Mouse (Mus musculus) embryonic facial prominence, embryonic 15.5 days (tissue): Measurements from ENCODE around the gene Tmem156. TPM values are rescaled to one million over a fixed set of nuclear protein-coding genes. Genes with fewer than 3 reads are reported as not detected.

Source experiments
- ATAC-seq: fragments of 200-750 bp; cut with Nextera tagmentation; 2 replicates; pipeline ENCODE4 v1.8.0; 2017; ENCODE audit warnings: low read depth, moderate TSS enrichment; ENCODE audit not compliant: insufficient number of reproducible peaks, low FRiP score, low TSS enrichment
- H3K27ac ChIP-seq: fragments of 300-500 bp; sonication (generic); replicated peaks from 2 replicates; pipeline ENCODE4 v1.5.1; 2015; ENCODE audit warnings: mild to moderate bottlenecking, inconsistent platforms
- H3K27me3 ChIP-seq: fragments of 300-500 bp; sonication (generic); 2 replicates; pipeline ENCODE4 v1.6.1; 2015; ENCODE audit warnings: inconsistent platforms
- H3K36me3 ChIP-seq: fragments of 300-500 bp; sonication (generic); 2 replicates; pipeline ENCODE4 v1.6.1; 2015; ENCODE audit warnings: mild to moderate bottlenecking, inconsistent platforms
- H3K4me1 ChIP-seq: fragments of 300-500 bp; sonication (generic); 2 replicates; pipeline ENCODE4 v1.6.1; 2015; ENCODE audit warnings: inconsistent platforms
- H3K4me2 ChIP-seq: fragments of 300-500 bp; sonication (generic); replicated peaks from 2 replicates; pipeline ENCODE4 v1.6.1; 2015; ENCODE audit warnings: mild to moderate bottlenecking, inconsistent platforms
- H3K4me3 ChIP-seq: fragments of 300-500 bp; sonication (generic); replicated peaks from 2 replicates; pipeline ENCODE4 v1.5.1; 2015; ENCODE audit warnings: mild to moderate bottlenecking, inconsistent platforms
- H3K9ac ChIP-seq: fragments of 300-500 bp; sonication (generic); 2 replicates; pipeline ENCODE4 v1.6.1; 2015; ENCODE audit warnings: inconsistent platforms
- H3K9me3 ChIP-seq: fragments of 300-500 bp; sonication (generic); replicated peaks from 2 replicates; pipeline ENCODE4 v1.6.1; 2016; ENCODE audit warnings: inconsistent platforms
- WGBS: fragments of 180-500 bp; shearing (Covaris S2); methylation state at CpG from one replicate; pipeline ENCODE4 v1.1.7; 2015; 5-methylcytosine and 5-hydroxymethylcytosine counted together
- polyA plus RNA-seq: library from polyadenylated mRNA; unstranded; fragments of >200 nt; fragmentation: Nextera tagmentation; extraction: Ambion mirVana; gene quantifications from 2 replicates; pipeline ENCODE4 v1.2.1, GENCODE M21; 2015

The Tmem156 gene
- polyA plus RNA-seq, 1 experiment from 2014 or later: 0.94 TPM

GRCm38 (mm10) chr5:65074693-65075092 lies 17.2 kb downstream of the Tmem156 start:
- H3K9me3 ChIP-seq: no peaks in the 10 kb centered on the region
- H3K36me3 ChIP-seq: no peaks in the 10 kb centered on the region
- H3K4me1 ChIP-seq: no peaks in the 10 kb centered on the region
- H3K27me3 ChIP-seq: no peaks in the 10 kb centered on the region
- no peak overlapping the region for H3K27ac ChIP-seq
- ATAC-seq: no peak
- H3K9ac ChIP-seq: no peak overlapping the region
- H3K4me3 ChIP-seq: no peak overlapping the region
- 59% methylated on average over 7 of the region's 7 CpGs for WGBS
- no peak overlapping the region for H3K4me2 ChIP-seq

GRCm38 (mm10) chr5:65073247-65073646 lies 18.7 kb downstream of the Tmem156 start:
- Histone ChIP-seq H3K36me3 (no peaks in the 10 kb centered on the region), H3K4me1 (no peaks in the 10 kb centered on the region), H3K9ac (no peak overlapping the region), H3K27ac (no peak overlapping the region), H3K4me2 (no peak overlapping the region), H3K27me3 (no peaks in the 10 kb centered on the region), H3K9me3 (no peaks in the 10 kb centered on the region), H3K4me3 (no peak overlapping the region)
- no peak for ATAC-seq
- WGBS: 69% methylated on average over 4 of the region's 4 CpGs

GRCm38 (mm10) chr5:65071689-65072118 lies 20.2 kb downstream of the Tmem156 start:
- Histone ChIP-seq H3K4me1 (no peaks in the 10 kb centered on the region), H3K9ac (no peak overlapping the region), H3K4me2 (no peak overlapping the region), H3K4me3 (no peak overlapping the region), H3K36me3 (no peaks in the 10 kb centered on the region), H3K27ac (no peak overlapping the region), H3K27me3 (no peaks in the 10 kb centered on the region), H3K9me3 (no peaks in the 10 kb centered on the region)
- no peak for ATAC-seq
- WGBS: 22% methylated on average over 6 of the region's 6 CpGs

GRCm38 (mm10) chr5:65069872-65070271 lies 22.1 kb downstream of the Tmem156 start:
- Histone ChIP-seq H3K4me2 (no peak overlapping the region), H3K9me3 (no peaks in the 10 kb centered on the region), H3K4me1 (no peaks in the 10 kb centered on the region), H3K36me3 (no peaks in the 10 kb centered on the region), H3K27ac (no peak overlapping the region), H3K27me3 (no peaks in the 10 kb centered on the region), H3K9ac (no peak overlapping the region), H3K4me3 (no peak overlapping the region)
- no peak for ATAC-seq
- WGBS: 76% methylated on average over 11 of the region's 11 CpGs

GRCm38 (mm10) chr5:65068166-65068565 lies 23.8 kb downstream of the Tmem156 start:
- no peak overlapping the region for H3K4me3 ChIP-seq
- H3K27me3 ChIP-seq: no peaks in the 10 kb centered on the region
- 73% methylated on average over 6 of the region's 6 CpGs for WGBS
- no peak overlapping the region for H3K9ac ChIP-seq
- H3K27ac ChIP-seq: no peak overlapping the region
- no peaks in the 10 kb centered on the region for H3K9me3 ChIP-seq
- ATAC-seq: no peak
- no peaks in the 10 kb centered on the region for H3K4me1 ChIP-seq
- no peaks in the 10 kb centered on the region for H3K36me3 ChIP-seq
- no peak overlapping the region for H3K4me2 ChIP-seq

GRCm38 (mm10) chr5:65063266-65063665 lies 28.7 kb downstream of the Tmem156 start:
- ATAC-seq: no peak
- H3K4me2 ChIP-seq: no peak overlapping the region
- H3K9me3 ChIP-seq: no peaks in the 10 kb centered on the region
- H3K4me1 ChIP-seq: no peaks in the 10 kb centered on the region
- no peak overlapping the region for H3K27ac ChIP-seq
- no peak overlapping the region for H3K9ac ChIP-seq
- no peaks in the 10 kb centered on the region for H3K27me3 ChIP-seq
- H3K4me3 ChIP-seq: no peak overlapping the region
- WGBS: 77% methylated on average over 2 of the region's 2 CpGs
- H3K36me3 ChIP-seq: no peaks in the 10 kb centered on the region

- ATAC-seq: no peak
- Histone ChIP-seq H3K4me1 (no peaks in the 10 kb centered on the region), H3K27ac (no peak overlapping the region), H3K36me3 (no peaks in the 10 kb centered on the region), H3K9ac (no peak overlapping the region), H3K9me3 (no peaks in the 10 kb centered on the region), H3K27me3 (no peaks in the 10 kb centered on the region), H3K4me2 (no peak overlapping the region), H3K4me3 (no peak overlapping the region)
- 91% methylated on average over 4 of the region's 4 CpGs for WGBS
Observed at GRCm38 (mm10) chr5:65062236-65062635, 29.7 kb downstream of the Tmem156 start.

- no peaks in the 10 kb centered on the region for H3K27me3 ChIP-seq
- 66% methylated on average over 2 of the region's 2 CpGs for WGBS
- ATAC-seq: no peak
- H3K9me3 ChIP-seq: no peaks in the 10 kb centered on the region
- no peak overlapping the region for H3K4me3 ChIP-seq
- H3K4me2 ChIP-seq: no peak overlapping the region
- no peaks in the 10 kb centered on the region for H3K4me1 ChIP-seq
- H3K9ac ChIP-seq: no peak overlapping the region
- H3K36me3 ChIP-seq: no peaks in the 10 kb centered on the region
- no peak overlapping the region for H3K27ac ChIP-seq
Observed at GRCm38 (mm10) chr5:65059806-65060205, 32.1 kb downstream of the Tmem156 start.

- Histone ChIP-seq H3K27ac (no peak overlapping the region), H3K4me2 (no peak overlapping the region), H3K36me3 (no peaks in the 10 kb centered on the region), H3K9ac (no peak overlapping the region), H3K4me3 (no peak overlapping the region), H3K27me3 (no peaks in the 10 kb centered on the region), H3K9me3 (no peaks in the 10 kb centered on the region), H3K4me1 (no peaks in the 10 kb centered on the region)
- 98% methylated on average over 6 of the region's 6 CpGs for WGBS
- ATAC-seq: no peak
Observed at GRCm38 (mm10) chr5:65057596-65057995, 34.3 kb downstream of the Tmem156 start.

GRCm38 (mm10) chr5:65051513-65051912 lies 40.4 kb downstream of the Tmem156 start:
- ATAC-seq: no peak
- H3K4me2 ChIP-seq: no peak overlapping the region
- no peak overlapping the region for H3K9ac ChIP-seq
- 0 out of 2 replicates have a peak, but pooled peaks cover 5% of the 10 kb centered on the region for H3K4me1 ChIP-seq
- no peak overlapping the region for H3K4me3 ChIP-seq
- H3K27ac ChIP-seq: no peak overlapping the region
- no peaks in the 10 kb centered on the region for H3K9me3 ChIP-seq
- no peaks in the 10 kb centered on the region for H3K27me3 ChIP-seq
- no peaks in the 10 kb centered on the region for H3K36me3 ChIP-seq
- 69% methylated on average over 3 of the region's 3 CpGs for WGBS

GRCm38 (mm10) chr5:65049880-65050279 lies 42.1 kb downstream of the Tmem156 start:
- no peak for ATAC-seq
- no peak overlapping the region for H3K4me3 ChIP-seq
- H3K27ac ChIP-seq: no peak overlapping the region
- no peaks in the 10 kb centered on the region for H3K9me3 ChIP-seq
- no peaks in the 10 kb centered on the region for H3K36me3 ChIP-seq
- no peak overlapping the region for H3K4me2 ChIP-seq
- H3K9ac ChIP-seq: no peak overlapping the region
- 0 out of 2 replicates have a peak, but pooled peaks cover 5% of the 10 kb centered on the region for H3K4me1 ChIP-seq
- WGBS: 80% methylated on average over 5 of the region's 5 CpGs
- no peaks in the 10 kb centered on the region for H3K27me3 ChIP-seq

GRCm38 (mm10) chr5:65047285-65047855 lies 44.6 kb downstream of the Tmem156 start:
- no peak overlapping the region for H3K27ac ChIP-seq
- H3K36me3 ChIP-seq: no peaks in the 10 kb centered on the region
- ATAC-seq: no peak
- H3K4me1 ChIP-seq: 0 out of 2 replicates have a peak, but pooled peaks cover 5% of the 10 kb centered on the region
- H3K4me3 ChIP-seq: no peak overlapping the region
- 54% methylated on average over 12 of the region's 12 CpGs for WGBS
- no peak overlapping the region for H3K4me2 ChIP-seq
- no peaks in the 10 kb centered on the region for H3K9me3 ChIP-seq
- no peaks in the 10 kb centered on the region for H3K27me3 ChIP-seq
- H3K9ac ChIP-seq: no peak overlapping the region
